ENCODE assay signal across 11 mouse cellular contexts in the genomic region with DNA sequence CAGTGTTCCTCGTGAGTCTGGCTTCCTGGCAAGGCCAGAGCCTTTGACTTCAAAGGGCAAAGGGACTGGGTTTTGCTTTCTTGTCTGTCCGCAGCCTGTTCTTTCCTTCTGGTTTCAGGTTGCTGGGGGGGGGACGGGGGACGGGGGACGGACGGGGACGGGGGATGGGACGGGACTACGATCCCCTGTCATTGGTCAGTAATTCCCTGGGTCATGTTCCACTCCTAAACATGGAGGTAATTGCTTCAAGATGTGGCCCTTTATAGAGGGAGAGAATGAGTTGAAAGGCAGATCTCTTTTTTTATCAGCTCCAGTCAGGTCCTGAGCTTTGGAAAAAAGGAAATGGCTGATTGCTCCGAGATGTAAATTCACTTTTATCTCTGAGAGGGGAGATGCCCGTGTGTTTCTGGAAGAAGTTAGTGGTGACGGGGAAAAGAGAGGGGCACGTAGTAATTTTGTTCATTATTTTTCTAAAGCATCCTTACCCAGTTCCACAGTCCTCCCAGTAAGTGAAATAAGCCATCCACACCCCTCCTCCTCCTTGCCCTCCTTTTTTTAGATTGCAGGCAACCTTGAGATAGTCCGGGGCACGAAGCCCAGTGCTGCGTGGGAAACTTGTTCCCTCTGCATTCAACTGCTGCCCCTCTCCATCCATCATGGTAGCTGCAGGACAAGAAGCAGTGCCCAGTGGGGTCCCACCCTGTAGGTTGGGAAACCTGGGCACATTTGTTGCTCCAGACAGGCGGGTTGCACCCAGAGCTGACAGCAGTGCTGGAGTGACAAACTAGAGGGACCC.
DNase-seq lines count a peak whose midpoint lies in the region; ATAC-seq lines count a peak whose summit lies in the region.
"Had no signal": no experiment of that assay in that cellular context is flagged by ENCODE, and none has a peak within 500 bp of the region (broad histone marks: within the 10 kb centered on the region; RNA-seq: fewer than 3 reads in every experiment).

No protein-coding gene starts in this region.

- H3K36me3 ChIP-seq in limb, embryonic 10.5 days = peaks cover 35% of the 10 kb centered on the region
- H3K36me3 ChIP-seq: liver, embryonic 12.5 days had no signal

- peak overlapping the region; percentile 86 for H3K27ac ChIP-seq in limb, embryonic 10.5 days
- H3K27ac ChIP-seq: liver, embryonic 12.5 days had no signal

- no peaks in the 10 kb centered on the region for H3K9me3 ChIP-seq in limb, embryonic 10.5 days (replicated peaks)
- H3K9me3 ChIP-seq: liver, embryonic 12.5 days had no signal

- peak; percentile 39 for DNase-seq in gastrocnemius, adult 18-20 months (ENCODE audit: low spot score)
- no peak for DNase-seq in gastrocnemius, postnatal 25 days
- peak; percentile 64 for DNase-seq in ovary, adult 18-20 months (ENCODE audit: low spot score)
- DNase-seq in ovary, postnatal 10 days (ENCODE audit: low spot score) = no peak
- DNase-seq in limb, embryonic 10.5 days (ENCODE audit: low spot score) = peak; percentile 73
- DNase-seq in cerebellum, postnatal 36 days = no peak
- no peak for DNase-seq in gastrocnemius, postnatal 4 days (ENCODE audit: low spot score in 2 of 2)
- DNase-seq: kidney, postnatal 25 days; midbrain, embryonic 14.5 days had no signal

- no peak for ATAC-seq in erythroid progenitor cell, adult 5-6 weeks (replicated peaks; ENCODE audit: low FRiP score, poor library complexity, severe bottlenecking)

- peaks cover 50% of the 10 kb centered on the region for H3K4me1 ChIP-seq in limb, embryonic 10.5 days

- peak overlapping the region; percentile 29 for H3K4me3 ChIP-seq in limb, embryonic 10.5 days
- H3K4me3 ChIP-seq: liver, embryonic 12.5 days had no signal

- no peaks in the 10 kb centered on the region for H3K27me3 ChIP-seq in limb, embryonic 10.5 days (ENCODE audit: low read depth, poor library complexity, severe bottlenecking)

- 4% methylated on average over 17 of the region's 17 CpGs for WGBS in limb, embryonic 10.5 days

Comparison
In these comparisons a context has a peak if more than half of its experiments do, and no peak if none do; other contexts are left out.
1. DNase-seq: peak in gastrocnemius, adult 18-20 months (single experiment), ovary, adult 18-20 months (single experiment) and limb, embryonic 10.5 days (single experiment); none in gastrocnemius, postnatal 25 days (single experiment), ovary, postnatal 10 days (single experiment), cerebellum, postnatal 36 days (0 of 2) and gastrocnemius, postnatal 4 days (0 of 2).